Mouse (Mus musculus): ENCODE measurements around the gene Sppl3. TPM values are rescaled to one million over a fixed set of nuclear protein-coding genes. Genes with fewer than 3 reads are reported as not detected.
"Not testable (repeated sequence)": the region's sequence is repeated elsewhere in the genome, so short reads cannot be mapped to it uniquely, and the experiment has no call there.

Sppl3 gene
- polyA plus RNA-seq, 1 experiment, result 71.4 TPM

DNA sequence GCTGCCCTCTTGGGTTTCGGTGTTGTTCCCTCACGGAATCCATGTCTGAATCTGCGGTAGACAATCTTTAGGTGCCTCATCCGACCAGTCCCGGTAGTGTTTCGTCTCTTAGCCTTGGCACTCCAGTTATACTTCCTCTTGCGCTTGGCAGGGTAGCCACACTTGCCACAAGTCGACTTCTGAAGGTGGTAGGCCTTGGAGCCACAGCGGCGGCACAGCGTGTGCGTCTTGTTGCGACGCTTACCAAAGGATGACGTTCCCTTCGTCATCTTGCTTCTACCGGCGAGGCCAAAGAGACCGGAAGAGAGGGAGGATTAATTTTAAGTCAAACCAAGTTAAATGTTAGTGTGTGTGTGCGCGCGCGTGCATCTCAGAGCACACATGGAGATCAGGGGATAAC is 92.3 kb downstream of the Sppl3 start:
- WGBS, result 95% methylated on average over 23 of the region's 23 CpGs
- not testable (repeated sequence) for DNase-seq (ENCODE audit: low read depth, low spot score)

DNA sequence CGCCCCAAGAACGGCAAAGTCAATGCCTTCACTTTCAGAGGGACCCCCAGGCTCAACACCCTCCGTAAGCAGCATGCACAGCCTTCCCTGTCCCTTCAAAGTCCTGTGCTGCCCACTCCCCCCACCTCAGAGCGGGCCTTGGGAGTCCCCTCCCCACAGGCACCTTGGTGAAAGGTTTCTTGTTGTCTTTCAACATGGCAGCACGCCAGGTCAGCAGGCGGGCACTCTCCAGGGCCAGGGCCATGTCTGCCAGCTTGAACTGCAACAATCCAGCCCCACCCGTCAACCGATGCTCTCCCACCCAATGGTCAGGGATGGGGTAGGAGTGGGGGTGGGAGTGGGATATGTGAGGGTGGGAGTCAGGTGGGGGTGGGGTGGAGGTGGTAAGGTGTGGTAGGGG is 100.2 kb downstream of the Sppl3 start:
- 71% methylated on average over 8 of the region's 8 CpGs for WGBS

DNA sequence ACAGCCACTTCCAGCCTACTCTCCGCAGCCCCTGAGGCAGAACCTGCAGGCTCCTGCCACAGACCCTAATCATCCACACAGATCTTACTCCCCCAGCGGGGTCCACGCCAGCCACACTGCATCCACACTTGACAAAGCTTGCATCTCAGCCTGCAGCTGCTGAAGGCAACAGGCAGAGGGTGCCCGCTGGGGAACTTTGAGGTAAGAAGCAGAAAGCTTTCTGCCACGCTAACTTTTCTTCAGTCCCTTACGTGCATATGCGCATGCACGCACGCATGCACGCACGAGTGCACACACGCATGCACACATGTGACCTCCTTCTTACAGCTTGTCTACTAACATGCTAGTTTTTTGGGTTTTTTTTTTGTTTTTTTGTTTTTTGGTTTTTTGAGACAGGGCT is 102.3 kb downstream of the Sppl3 start:
- WGBS, result 97% methylated on average over 12 of the region's 12 CpGs
- no peak for DNase-seq (ENCODE audit: low read depth, low spot score)

More for the DNA sequence above, 100.2 kb downstream of the Sppl3 start:
- no peak for DNase-seq (ENCODE audit: low read depth, low spot score)

DNA sequence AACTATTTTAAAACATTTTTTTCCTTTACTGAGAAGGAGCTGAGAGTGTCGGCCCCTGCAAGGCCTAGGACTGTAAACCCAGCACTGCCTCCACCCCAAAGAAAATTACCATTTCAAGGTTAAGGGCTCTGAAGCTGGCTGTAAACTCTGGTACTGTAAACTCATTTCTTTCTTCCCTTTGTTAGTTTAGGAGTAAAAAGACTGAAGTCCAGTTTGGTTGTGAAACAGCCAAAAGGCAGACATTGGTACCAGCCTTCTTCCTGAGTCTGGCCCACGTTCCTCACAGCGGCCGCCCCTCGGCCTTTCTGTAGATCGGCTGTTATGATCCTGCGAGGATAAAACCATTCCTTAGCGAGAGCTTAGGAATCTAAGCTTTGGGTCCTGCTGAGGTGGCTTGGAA is 103.6 kb downstream of the Sppl3 start:
- DNase-seq (ENCODE audit: low read depth, low spot score), result peak; percentile 68
- 55% methylated on average over 8 of the region's 8 CpGs for WGBS

DNA sequence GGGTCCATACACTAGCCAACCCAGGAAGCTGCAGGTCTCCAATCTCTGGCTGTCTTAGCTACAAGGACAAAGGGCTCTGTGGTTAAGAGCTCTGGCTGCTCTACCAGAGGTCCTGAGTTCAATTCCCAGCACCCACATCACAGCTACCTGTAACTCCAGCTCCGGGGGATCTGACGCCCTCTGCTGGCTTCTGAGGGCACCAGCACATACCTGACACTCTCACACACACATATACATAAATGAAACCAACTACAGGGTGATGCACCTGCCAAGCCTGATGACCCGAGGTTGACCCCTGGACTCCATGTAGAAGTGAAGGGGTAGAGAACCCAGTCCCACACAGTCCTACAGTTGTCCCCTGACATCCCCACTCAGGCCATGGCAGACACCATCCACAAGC is 105.5 kb downstream of the Sppl3 start:
- WGBS, result 90% methylated on average over 3 of the region's 3 CpGs
- no peak for DNase-seq (ENCODE audit: low read depth, low spot score)

DNA sequence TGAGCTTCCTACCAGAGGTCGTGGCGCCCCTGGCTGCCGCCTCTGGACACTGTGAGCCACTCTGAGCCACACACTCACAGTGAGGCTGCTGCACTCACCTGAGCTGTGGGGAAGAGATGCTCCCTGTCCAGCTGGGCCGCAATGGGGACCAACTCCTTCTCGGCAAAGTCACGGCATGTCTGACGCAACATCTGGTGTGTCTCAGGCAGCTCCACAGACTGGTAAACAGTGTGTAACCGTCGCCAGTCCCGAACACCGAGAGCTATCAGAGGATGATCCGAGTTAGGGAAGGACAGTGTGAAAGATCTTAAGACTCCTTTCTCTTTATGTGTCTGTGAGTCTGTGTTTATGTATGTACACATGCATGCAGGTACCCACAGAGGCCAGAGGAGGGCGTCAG is 106.5 kb downstream of the Sppl3 start:
- 76% methylated on average over 13 of the region's 13 CpGs for WGBS
- no peak for DNase-seq (ENCODE audit: low read depth, low spot score)

DNA sequence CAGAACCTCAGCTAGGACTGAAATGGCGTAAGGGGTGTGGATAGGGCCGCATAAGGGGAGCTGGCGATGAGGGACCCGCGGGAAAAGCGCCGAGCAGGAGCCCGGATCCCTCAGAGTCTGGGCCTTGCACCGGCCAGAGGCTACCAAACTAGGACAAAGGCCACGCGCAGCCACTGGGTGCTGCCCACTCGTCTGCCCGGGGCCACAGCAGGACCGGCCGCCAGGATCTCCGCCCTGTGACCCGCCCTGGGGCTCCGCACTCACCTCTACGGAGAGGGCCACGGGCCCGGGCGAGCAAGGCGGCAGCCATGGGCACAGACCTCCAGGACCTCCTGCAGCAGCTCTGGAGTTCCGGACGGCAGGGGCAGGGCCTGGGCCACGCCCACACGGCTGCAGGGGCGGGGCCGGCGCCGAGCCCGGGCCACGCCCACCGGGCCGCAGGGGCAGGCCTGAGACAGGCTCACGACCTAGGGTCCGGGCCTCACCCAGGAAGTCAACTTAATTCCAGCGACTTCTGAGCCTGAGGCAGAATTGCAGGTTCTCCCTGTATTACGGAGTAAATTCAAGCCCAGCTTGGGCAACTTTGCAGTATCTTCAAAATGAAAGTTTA is 108.1 kb downstream of the Sppl3 start, which contains the start of gene Acads:
Acads (minus strand) TSS at position 386 of the 610 bp plus-strand sequence.
- DNase-seq (ENCODE audit: low read depth, low spot score), result peak; percentile 56
- WGBS, result under 1% methylated on average over 39 of the region's 39 CpGs

DNA sequence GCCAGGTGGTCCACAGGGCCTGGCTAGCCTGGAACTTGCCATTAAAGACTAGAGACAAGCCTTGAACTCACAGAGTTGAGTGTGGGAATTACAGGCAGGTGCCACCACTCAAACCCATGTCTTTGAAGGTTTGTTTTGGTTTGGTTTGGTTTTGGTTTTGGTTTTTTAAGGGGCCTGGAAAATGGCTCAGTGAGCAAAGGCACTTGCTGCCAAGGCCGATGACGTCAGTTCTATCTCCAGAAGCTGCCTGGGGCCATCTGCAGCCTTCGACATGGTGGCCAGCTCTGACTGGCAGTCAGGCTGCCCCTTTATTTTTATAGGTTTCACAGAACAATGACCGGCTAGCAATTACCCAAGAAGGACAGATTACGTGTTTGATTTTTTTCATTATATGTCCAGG is 110.0 kb downstream of the Sppl3 start:
- DNase-seq (ENCODE audit: low read depth, low spot score), result no peak
- WGBS, result 79% methylated on average over 5 of the region's 5 CpGs

DNA sequence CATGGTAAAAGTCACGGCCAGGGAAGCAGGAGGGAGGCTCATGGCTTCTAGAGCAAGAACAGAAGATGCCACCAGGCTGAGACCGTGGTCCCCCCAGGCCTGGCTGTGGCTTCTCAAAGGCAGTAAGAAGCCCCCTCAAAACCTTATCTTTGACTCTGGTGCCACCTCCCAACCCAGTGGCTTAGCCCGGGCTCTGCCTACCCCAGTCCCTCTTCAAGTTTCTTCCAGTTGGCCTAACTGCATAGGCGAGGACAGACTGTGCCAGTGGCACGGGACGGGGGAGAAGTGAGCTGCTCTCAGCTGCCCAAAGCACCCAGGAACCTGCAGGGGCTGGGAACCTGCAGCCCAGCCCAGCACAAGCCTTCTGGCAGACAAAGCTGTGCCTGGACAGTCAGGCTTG is 113.8 kb downstream of the Sppl3 start:
- WGBS, result 92% methylated on average over 6 of the region's 6 CpGs
- no peak for DNase-seq (ENCODE audit: low read depth, low spot score)

DNA sequence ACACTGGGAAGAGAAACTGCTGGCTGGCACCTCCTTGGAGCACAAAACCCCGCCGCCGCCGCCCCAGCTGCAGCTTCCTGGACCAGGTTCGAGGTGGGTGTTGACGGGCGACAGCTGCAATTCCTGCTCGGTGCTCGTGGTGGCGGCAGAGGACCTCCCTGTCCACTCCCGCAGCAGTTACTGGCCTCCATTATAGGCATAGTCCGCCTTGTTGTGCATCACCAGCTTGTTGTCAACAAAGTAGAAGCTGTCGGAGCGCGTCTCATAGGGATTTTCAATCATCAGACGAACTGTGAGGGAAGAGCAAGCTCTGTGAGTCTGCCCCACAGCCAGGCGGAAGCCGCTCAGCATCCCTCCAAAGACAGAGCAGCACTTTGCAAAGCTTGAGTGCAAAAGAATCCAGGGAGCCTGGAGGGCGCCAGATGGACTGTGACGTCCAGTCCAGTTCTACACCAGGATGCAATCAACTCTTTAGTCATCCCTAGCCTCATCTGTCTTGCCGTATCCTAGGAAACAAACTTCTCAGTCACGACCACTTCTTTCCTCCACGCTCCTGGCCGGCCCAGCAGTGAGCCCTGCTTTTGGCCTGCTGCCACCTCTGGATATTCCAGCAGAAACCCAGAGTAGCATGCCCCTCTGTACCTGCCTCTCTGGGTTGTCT is 114.4 kb downstream of the Sppl3 start:
- DNase-seq (ENCODE audit: low read depth, low spot score), result no peak
- 25% methylated on average over 24 of the region's 24 CpGs for WGBS

DNA sequence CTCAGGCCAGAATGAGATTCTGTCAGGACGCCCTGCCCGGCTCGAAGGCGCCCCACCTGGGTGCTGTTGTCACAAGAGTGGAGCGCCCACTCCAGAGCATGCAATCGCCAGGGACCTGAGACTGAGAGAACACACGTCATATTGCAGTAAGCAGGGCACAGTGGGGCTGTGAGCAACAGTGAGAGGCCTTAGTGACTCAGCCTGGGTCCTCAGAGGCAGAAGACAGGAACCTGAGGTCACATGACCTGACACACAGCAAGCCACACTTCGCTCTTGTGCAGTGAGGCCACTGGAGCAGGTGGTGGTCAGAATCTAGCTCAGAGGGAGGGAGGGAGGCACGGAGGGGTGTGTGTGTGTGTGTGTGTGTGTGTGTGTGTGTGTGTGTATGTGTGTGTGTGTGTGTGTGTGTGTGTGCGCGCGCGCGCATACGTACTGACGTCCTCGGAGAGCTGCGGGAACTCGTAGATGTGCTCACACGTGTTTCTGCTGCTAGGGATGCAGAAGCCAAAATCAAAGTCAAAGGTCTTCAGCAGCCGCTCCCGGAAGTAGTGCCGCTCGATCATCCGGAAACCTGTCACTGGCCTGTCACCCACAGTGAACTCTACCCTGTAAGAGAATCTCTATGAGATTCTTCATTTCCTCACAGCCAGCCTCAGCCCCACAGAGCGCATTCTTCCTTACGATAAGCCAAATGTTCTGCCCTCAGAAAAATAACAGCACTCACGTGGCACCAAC is 115.8 kb downstream of the Sppl3 start:
- no peak for DNase-seq (ENCODE audit: low read depth, low spot score)
- 93% methylated on average over 28 of the region's 28 CpGs for WGBS

DNA sequence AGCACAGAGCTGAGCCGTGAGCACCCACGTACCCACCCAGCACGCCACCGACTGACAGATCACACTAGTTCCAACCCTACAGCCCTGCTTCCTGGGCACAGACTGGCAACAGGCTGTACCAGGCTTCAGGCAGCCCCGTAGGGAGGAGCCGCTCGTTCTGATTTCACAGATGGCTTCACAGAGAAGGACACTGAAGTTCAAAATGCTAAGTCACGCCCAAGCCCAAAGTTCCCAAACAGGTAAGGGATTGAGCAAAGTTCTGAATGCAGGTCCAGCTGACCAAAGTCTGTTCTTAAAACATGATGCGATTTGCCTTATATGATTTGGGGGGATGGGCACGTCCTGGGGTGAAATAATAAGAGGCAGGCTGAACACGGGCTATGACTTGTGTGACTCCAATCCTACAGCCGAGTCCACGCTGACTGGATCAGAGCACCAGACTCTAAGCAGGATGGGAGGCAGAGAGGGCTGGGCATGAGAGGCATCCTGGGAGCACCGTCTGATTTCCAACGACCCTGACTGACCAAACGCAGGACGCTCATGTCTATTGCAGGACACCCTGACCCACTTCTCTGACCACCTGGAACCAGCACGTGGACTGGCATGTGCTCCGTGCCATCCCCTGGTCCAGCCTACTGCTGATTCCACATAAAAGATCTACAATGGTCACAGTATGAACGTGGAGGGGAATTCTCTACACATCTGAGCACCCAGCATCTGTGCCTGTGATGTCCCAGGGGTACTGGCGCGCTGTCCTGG is 116.7 kb downstream of the Sppl3 start:
- DNase-seq (ENCODE audit: low read depth, low spot score), result no peak
- WGBS, result 91% methylated on average over 22 of the region's 22 CpGs

DNA sequence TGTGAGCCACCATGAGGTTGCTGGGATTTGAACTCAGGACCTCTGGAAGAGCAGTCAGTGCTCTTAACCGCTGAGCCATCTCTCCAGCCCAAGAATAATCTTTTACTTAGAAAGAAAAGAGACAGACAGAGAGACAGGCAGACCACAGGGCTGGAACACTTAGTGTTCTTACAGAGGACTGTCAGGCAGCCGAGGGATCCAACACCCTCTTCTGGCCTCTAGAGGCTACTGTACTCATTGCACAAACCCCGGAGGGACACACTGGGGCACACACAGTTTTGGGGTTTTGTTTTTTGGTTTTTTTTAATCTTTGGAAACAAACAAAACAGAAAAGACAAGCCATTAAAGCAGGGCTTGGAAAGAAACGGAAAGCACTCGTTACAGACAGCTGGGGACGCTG is 118.4 kb downstream of the Sppl3 start:
- WGBS, result 85% methylated on average over 6 of the region's 6 CpGs
- DNase-seq (ENCODE audit: low read depth, low spot score), result no peak

DNA sequence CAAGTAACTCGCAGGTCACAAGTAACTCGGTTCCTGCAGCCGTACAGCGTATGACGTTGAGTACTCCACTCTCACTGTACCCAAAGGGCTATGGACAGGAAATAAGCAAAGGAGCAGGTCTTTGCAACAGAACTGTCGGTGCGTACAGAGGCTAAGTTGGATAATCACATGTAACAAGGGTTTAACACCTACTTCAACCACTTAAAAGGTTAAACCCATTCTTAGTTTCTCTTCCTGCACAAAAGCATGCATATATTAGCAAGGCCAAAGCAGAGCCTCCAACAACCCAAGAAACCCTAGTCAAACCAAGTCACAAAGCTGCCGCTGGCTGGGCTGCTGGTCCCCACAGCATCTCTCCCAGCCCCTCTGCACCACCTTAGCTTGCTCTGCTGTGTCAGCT is 121.5 kb downstream of the Sppl3 start:
- no peak for DNase-seq (ENCODE audit: low read depth, low spot score)
- 90% methylated on average over 8 of the region's 8 CpGs for WGBS

DNA sequence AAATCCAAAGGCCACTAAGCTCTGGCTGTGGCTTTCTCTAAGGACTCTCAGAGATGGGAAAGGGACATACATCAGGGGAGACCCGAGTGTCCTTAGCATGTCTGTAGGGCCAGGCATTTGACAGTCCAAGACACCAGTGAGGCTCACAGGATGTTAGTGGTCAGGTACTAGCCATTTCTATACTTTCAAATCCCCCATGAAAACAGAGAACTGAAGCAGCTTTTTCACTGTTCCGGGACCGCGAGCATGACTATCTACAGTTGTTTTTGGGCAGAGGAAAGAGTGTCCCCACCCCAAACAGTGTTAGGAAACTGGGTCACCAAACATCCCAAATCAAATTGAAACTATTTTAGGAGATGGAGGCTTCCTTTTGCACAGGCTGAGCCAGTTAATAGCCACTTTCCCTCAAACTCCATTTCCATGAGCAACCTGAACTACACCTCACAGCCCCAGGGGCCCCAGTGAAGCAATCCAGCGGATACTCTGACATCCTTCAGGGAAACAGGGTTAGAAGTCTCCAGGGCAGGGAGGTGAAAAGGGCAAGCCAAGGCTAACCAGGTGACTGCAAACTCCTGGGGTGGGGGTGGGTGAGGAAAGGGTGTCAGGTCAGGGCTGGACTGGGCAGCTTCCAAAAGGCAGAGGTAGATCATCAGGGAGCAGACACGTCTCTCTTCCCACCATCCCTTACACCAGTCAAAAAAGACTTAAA is 122.6 kb downstream of the Sppl3 start:
- no peak for DNase-seq (ENCODE audit: low read depth, low spot score)
- 42% methylated on average over 6 of the region's 6 CpGs for WGBS

DNA sequence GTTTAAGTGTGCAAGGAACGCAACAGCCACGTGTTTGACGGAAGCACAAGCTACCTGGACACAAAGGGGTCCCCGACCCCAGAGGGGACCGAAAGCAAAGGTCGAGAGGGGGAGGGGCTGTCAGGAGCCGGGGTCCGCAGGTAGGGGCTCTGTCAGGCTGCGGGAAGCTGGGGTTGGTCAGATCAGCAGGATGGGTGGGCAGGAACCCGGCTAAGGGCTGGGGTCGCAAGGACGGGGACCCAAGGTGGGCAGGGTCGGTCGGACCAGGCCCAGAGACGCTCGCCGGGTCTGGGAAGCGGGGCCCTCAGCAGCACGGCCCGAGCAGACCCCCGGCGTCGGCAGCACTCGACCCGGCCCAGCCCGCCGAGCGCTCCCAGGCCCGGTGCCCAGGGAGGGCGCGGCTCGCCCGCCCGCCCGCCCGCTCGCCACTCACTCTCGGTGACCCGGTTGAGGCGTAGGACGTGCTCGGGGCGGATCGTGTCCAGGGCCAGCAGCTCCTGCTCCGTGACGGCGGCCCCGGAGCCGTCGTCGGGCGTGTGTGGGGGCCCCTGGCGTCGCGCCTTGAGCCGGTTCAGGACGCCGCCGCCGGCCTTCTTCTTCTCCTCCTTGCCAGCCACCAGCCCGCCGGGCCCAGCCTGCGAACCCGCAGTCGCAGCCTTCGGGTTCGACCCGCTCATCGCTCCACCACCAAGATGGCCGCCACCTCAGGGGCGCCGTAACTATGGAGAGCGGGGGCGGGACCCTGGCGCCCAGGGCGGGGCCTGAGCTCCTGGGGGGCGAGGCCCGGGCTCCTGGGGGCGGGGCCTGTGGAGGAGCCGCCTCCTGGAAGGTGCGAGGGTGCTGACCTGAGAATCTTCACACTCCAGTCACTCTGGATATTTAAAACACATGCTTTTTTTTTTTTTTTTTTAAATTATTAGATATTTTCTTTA is 123.6 kb downstream of the Sppl3 start, which contains the start of gene Unc119b:
Unc119b (minus strand) TSS at position 742 of the 932 bp plus-strand sequence.
- WGBS, result under 1% methylated on average over 80 of the region's 81 CpGs
- no peak for DNase-seq (ENCODE audit: low read depth, low spot score)

DNA sequence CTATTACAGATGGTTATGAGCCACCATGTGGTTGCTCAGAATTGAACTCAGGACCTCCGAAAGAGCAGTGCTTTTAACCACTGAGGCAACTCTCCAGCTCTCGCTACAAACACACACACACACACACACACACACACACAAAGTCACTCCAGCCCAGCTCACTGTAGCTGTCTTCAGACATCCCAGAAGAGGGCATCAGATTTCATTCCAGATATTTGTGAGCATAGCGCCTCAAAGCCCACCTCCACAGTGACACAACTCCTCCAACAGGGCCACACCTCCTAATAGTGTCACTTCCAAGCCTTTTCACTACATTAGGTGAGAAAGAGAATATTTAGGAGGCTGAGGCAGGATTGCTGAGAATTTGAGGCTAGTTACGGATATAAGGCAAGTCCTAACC is 128.2 kb downstream of the Sppl3 start:
- 69% methylated on average over 4 of the region's 4 CpGs for WGBS

DNA sequence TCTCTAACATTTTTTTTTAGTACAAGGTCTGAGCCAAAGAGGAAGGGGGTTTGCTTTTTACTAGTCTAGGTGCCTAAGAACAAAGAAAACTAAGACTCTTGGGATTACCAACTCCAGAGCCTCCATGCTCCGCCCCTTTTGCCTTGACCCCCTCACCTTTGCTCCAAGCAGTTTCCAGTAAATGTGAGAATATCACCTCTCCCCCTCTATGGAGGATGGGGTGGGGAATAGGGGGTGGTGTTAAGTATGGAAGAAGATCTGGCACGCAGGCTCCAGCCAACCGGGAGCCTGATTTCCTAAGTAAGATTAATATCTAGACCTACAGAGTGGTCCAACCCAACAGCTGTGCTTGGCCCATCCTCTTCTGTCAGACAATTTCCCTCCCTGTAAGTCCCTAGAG is 129.8 kb downstream of the Sppl3 start:
- 63% methylated on average over 3 of the region's 3 CpGs for WGBS
- no peak for DNase-seq (ENCODE audit: low read depth, low spot score)

More for the DNA sequence above, 128.2 kb downstream of the Sppl3 start:
- DNase-seq (ENCODE audit: low read depth, low spot score), result no peak

All from large intestine, adult 2 months (tissue).